ENCODE assay signal across 12 mouse cellular contexts in genomic region chr10:94905219-94905618, GRCm38 (mm10). TPM values are rescaled to one million over a fixed set of nuclear protein-coding genes. Genes with fewer than 3 reads are reported as not detected.
A peak's percentile ranks its signal among the peaks of the same experiment; 100 is the strongest.
DNase-seq lines count a peak whose midpoint lies in the region; ATAC-seq lines count a peak whose summit lies in the region.
"Had no signal": no experiment of that assay in that cellular context is flagged by ENCODE, and none has a peak within 500 bp of the region (broad histone marks: within the 10 kb centered on the region; RNA-seq: fewer than 3 reads in every experiment).

No protein-coding gene starts in this region.

- no peaks in the 10 kb centered on the region for H3K9me3 ChIP-seq in forebrain, embryonic 10.5 days
- H3K9me3 ChIP-seq in hindbrain, embryonic 12.5 days (replicated peaks) = no peaks in the 10 kb centered on the region
- H3K9me3 ChIP-seq in midbrain, embryonic 11.5 days (ENCODE audit: control insufficient read depth, low read length) = no peaks in the 10 kb centered on the region
- H3K9me3 ChIP-seq in liver, embryonic 11.5 days (ENCODE audit: control insufficient read depth, low read length) = no peaks in the 10 kb centered on the region
- H3K9me3 ChIP-seq: embryonic facial prominence, embryonic 13.5 days had no signal

- peak; percentile 69 for DNase-seq in brain, adult 2 months (ENCODE audit: low read depth, low spot score)
- DNase-seq in forebrain, embryonic 10.5 days (ENCODE audit: extremely low spot score, low spot score) = no peak
- no peak for DNase-seq in midbrain, embryonic 11.5 days (ENCODE audit: low spot score, missing footprints)
- DNase-seq in kidney, adult 18-20 months = no peak
- no peak for DNase-seq in liver, embryonic 11.5 days (ENCODE audit: low spot score)
- no peak for DNase-seq in spleen, adult 18-20 months
- no peak for DNase-seq in embryo, embryonic 9.5 days (ENCODE audit: extremely low spot score)
- DNase-seq: gastrocnemius, postnatal 14 days had no signal

- H3K4me2 ChIP-seq in hindbrain, embryonic 12.5 days (replicated peaks) = peak overlapping the region; percentile 44
- no peak overlapping the region for H3K4me2 ChIP-seq in midbrain, embryonic 11.5 days
- no peak overlapping the region for H3K4me2 ChIP-seq in liver, embryonic 11.5 days
- H3K4me2 ChIP-seq: lung, embryonic 14.5 days had no signal

- ATAC-seq in hindbrain, embryonic 12.5 days (ENCODE audit: low FRiP score) = peak; percentile 67
- peak; percentile 70 for ATAC-seq in midbrain, embryonic 11.5 days (ENCODE audit: low FRiP score)
- no peak for ATAC-seq in liver, embryonic 11.5 days (replicated peaks; ENCODE audit: low FRiP score)

- H3K27ac ChIP-seq in forebrain, embryonic 10.5 days = peak overlapping the region; percentile 65
- peak overlapping the region; percentile 82 for H3K27ac ChIP-seq in hindbrain, embryonic 12.5 days
- H3K27ac ChIP-seq in midbrain, embryonic 11.5 days (ENCODE audit: low read depth, low read length) = no peak overlapping the region
- H3K27ac ChIP-seq in liver, embryonic 11.5 days (ENCODE audit: low read depth, low read length) = no peak overlapping the region
- H3K27ac ChIP-seq: embryonic facial prominence, embryonic 13.5 days; stomach, postnatal 0 days had no signal

- peaks cover 23% of the 10 kb centered on the region for H3K4me1 ChIP-seq in forebrain, embryonic 10.5 days
- peaks cover 21% of the 10 kb centered on the region for H3K4me1 ChIP-seq in hindbrain, embryonic 12.5 days
- peaks cover 13% of the 10 kb centered on the region for H3K4me1 ChIP-seq in midbrain, embryonic 11.5 days (ENCODE audit: control insufficient read depth, insufficient read depth, low read length)
- no peaks in the 10 kb centered on the region; the same call in 1 of the 2 replicates for H3K4me1 ChIP-seq in liver, embryonic 11.5 days (replicated peaks; ENCODE audit: control insufficient read depth, insufficient read depth, low read length)

- H3K27me3 ChIP-seq in forebrain, embryonic 10.5 days (ENCODE audit: poor library complexity, severe bottlenecking) = peaks cover 10% of the 10 kb centered on the region; the same call in 1 of the 2 replicates
- no peaks in the 10 kb centered on the region for H3K27me3 ChIP-seq in hindbrain, embryonic 12.5 days
- no peaks in the 10 kb centered on the region for H3K27me3 ChIP-seq in midbrain, embryonic 11.5 days (ENCODE audit: control insufficient read depth, insufficient read depth, low read length)
- no peaks in the 10 kb centered on the region for H3K27me3 ChIP-seq in liver, embryonic 11.5 days (replicated peaks; ENCODE audit: control insufficient read depth, insufficient read depth, low read length)
- H3K27me3 ChIP-seq: embryonic facial prominence, embryonic 13.5 days had no signal

- peak overlapping the region; percentile 33 for H3K4me3 ChIP-seq in forebrain, embryonic 10.5 days
- no peak overlapping the region for H3K4me3 ChIP-seq in hindbrain, embryonic 12.5 days
- no peak overlapping the region for H3K4me3 ChIP-seq in midbrain, embryonic 11.5 days (ENCODE audit: low read depth, low read length)
- no peak overlapping the region for H3K4me3 ChIP-seq in liver, embryonic 11.5 days (ENCODE audit: low read depth, low read length)
- H3K4me3 ChIP-seq: embryonic facial prominence, embryonic 13.5 days had no signal

- no peak overlapping the region for H3K9ac ChIP-seq in hindbrain, embryonic 12.5 days
- H3K9ac ChIP-seq in midbrain, embryonic 11.5 days (ENCODE audit: low read length) = no peak overlapping the region
- no peak overlapping the region for H3K9ac ChIP-seq in liver, embryonic 11.5 days (ENCODE audit: low read depth, low read length)
- H3K9ac ChIP-seq: embryonic facial prominence, embryonic 13.5 days; lung, embryonic 14.5 days had no signal

- WGBS in forebrain, embryonic 10.5 days = 34% methylated on average over 4 of the region's 5 CpGs
- 22% methylated on average over 3 of the region's 5 CpGs for WGBS in hindbrain, embryonic 12.5 days
- 23% methylated on average over 2 of the region's 5 CpGs for WGBS in midbrain, embryonic 11.5 days
- WGBS in liver, embryonic 11.5 days = 58% methylated on average over 4 of the region's 5 CpGs

- 0 out of 2 replicates have a peak, but pooled peaks cover 2% of the 10 kb centered on the region for H3K36me3 ChIP-seq in forebrain, embryonic 10.5 days (replicated peaks)
- H3K36me3 ChIP-seq in hindbrain, embryonic 12.5 days = no peaks in the 10 kb centered on the region
- H3K36me3 ChIP-seq in midbrain, embryonic 11.5 days (ENCODE audit: control insufficient read depth, insufficient read depth, low read length) = 0 out of 2 replicates have a peak, but pooled peaks cover 2% of the 10 kb centered on the region
- no peaks in the 10 kb centered on the region for H3K36me3 ChIP-seq in liver, embryonic 11.5 days (ENCODE audit: control insufficient read depth, insufficient read depth, low read length)
- H3K36me3 ChIP-seq: embryonic facial prominence, embryonic 13.5 days had no signal

RNA-seq across cellular contexts. Expression of gene Plxnc1, which starts 39.4 kb away (rescaled TPM):
- 1.8 and 2.1 TPM in 2 replicates for polyA plus RNA-seq in forebrain, embryonic 10.5 days (2016; fragmentation: Nextera tagmentation; extraction: Ambion mirVana)
- polyA plus RNA-seq in hindbrain, embryonic 12.5 days (2016; fragmentation: Nextera tagmentation; extraction: Ambion mirVana) = 6.4 and 6.7 TPM in 2 replicates
- 5.3 and 6.3 TPM in 2 replicates for polyA plus RNA-seq in midbrain, embryonic 11.5 days (2014; fragmentation: Nextera tagmentation; extraction: Ambion mirVana)
- polyA plus RNA-seq in liver, embryonic 11.5 days (2014; fragmentation: Nextera tagmentation; extraction: Ambion mirVana) = 5.3 and 6.0 TPM in 2 replicates

Comparison
In these comparisons a context has a peak if more than half of its experiments do, and no peak if none do; other contexts are left out.
1. H3K27ac ChIP-seq: peak in forebrain, embryonic 10.5 days (single experiment) and hindbrain, embryonic 12.5 days (single experiment); none in midbrain, embryonic 11.5 days (single experiment) and liver, embryonic 11.5 days (single experiment).